Mouse (Mus musculus) lung, postnatal 0 days (tissue): ENCODE results near the gene Hamp2. TPM values are rescaled to one million over a fixed set of nuclear protein-coding genes. Genes with fewer than 3 reads are reported as not detected.

Experiments
- ATAC-seq: fragments of 200-750 bp; cut with Nextera tagmentation; 2 replicates; pipeline ENCODE4 v1.8.0; 2017; ENCODE audit warnings: moderate library complexity
- DNase-seq: peaks from one replicate; pipeline ENCODE4 v3.0.0-alpha.2; 2016; ENCODE audit warnings: low spot score
- H3K27ac ChIP-seq: fragments of 300-500 bp; sonication (generic); 2 replicates; pipeline ENCODE4 v1.5.1; 2014; ENCODE audit warnings: antibody characterized with exemption, mild to moderate bottlenecking, low read length, mixed read lengths
- H3K27me3 ChIP-seq: fragments of 300-500 bp; sonication (generic); replicated peaks from 2 replicates; pipeline ENCODE4 v1.6.1; 2014; ENCODE audit warnings: low read length, mixed read lengths; ENCODE audit not compliant: insufficient read depth
- H3K36me3 ChIP-seq: fragments of 300-500 bp; sonication (generic); 2 replicates; pipeline ENCODE4 v1.6.1; 2014; ENCODE audit warnings: low read length, mixed read lengths; ENCODE audit not compliant: insufficient read depth
- H3K4me1 ChIP-seq: fragments of 300-500 bp; sonication (generic); 2 replicates; pipeline ENCODE4 v1.6.1; 2014; ENCODE audit warnings: antibody characterized with exemption, low read depth, low read length, mixed read lengths; ENCODE audit not compliant: insufficient read depth
- H3K4me2 ChIP-seq: fragments of 300-500 bp; sonication (generic); replicated peaks from 2 replicates; pipeline ENCODE4 v1.6.1; 2014; ENCODE audit warnings: low read depth, mild to moderate bottlenecking, low read length, moderate library complexity, mixed read lengths
- H3K4me3 ChIP-seq: fragments of 300-500 bp; sonication (generic); 2 replicates; pipeline ENCODE4 v1.5.1; 2014; ENCODE audit warnings: low read depth, low read length
- H3K9ac ChIP-seq: fragments of 300-500 bp; sonication (generic); replicated peaks from 2 replicates; pipeline ENCODE4 v1.6.1; 2014; ENCODE audit warnings: low read depth, mild to moderate bottlenecking
- H3K9me3 ChIP-seq: fragments of 300-500 bp; sonication (generic); 2 replicates; pipeline ENCODE4 v1.6.1; 2016; ENCODE audit warnings: low read length, mixed read lengths
- CTCF ChIP-seq: IDR thresholded peaks from 2 replicates; pipeline ENCODE4 v1.5.1; 2016; ENCODE audit warnings: antibody characterized with exemption, mild to moderate bottlenecking
- EP300 ChIP-seq: IDR thresholded peaks from 2 replicates; pipeline ENCODE4 v1.6.1; 2016; ENCODE audit warnings: antibody characterized with exemption, mild to moderate bottlenecking, control low read depth
- WGBS: fragments of 180-500 bp; shearing (Covaris S2); extraction: QIAGEN DNeasy Blood & Tissue Kit; methylation state at CpG from one replicate; pipeline ENCODE4 v1.1.7; 2014; 5-methylcytosine and 5-hydroxymethylcytosine counted together
- polyA plus RNA-seq: library from polyadenylated mRNA; unstranded; fragments of >200 nt; fragmentation: Nextera tagmentation; extraction: Ambion mirVana; gene quantifications from 2 replicates; pipeline ENCODE4 v1.2.1, GENCODE M21; 2015

The Hamp2 gene
- polyA plus RNA-seq, 1 experiment from 2014 or later: not detected

- no peak for TF ChIP-seq CTCF
- WGBS: 87% methylated on average over 8 of the region's 8 CpGs
Measured at GRCm38 (mm10) chr7:30968611-30969010, 44.1 kb upstream of the Hamp2 start.

GRCm38 (mm10) chr7:30966657-30967056 is 42.2 kb upstream of the Hamp2 start:
- H3K4me2 ChIP-seq: no peak overlapping the region
- no peaks in the 10 kb centered on the region for H3K27me3 ChIP-seq
- H3K27ac ChIP-seq: no peak overlapping the region
- ATAC-seq (no peak), DNase-seq (no peak)
- no peaks in the 10 kb centered on the region for H3K4me1 ChIP-seq
- H3K9ac ChIP-seq: no peak overlapping the region
- TF ChIP-seq EP300: no peak
- TF ChIP-seq CTCF: no peak
- WGBS: 83% methylated on average over 3 of the region's 3 CpGs
- no peaks in the 10 kb centered on the region for H3K9me3 ChIP-seq
- no peak overlapping the region for H3K4me3 ChIP-seq
- H3K36me3 ChIP-seq: no peaks in the 10 kb centered on the region

More at GRCm38 (mm10) chr7:30968611-30969010, 44.1 kb upstream of the Hamp2 start:
- Histone ChIP-seq H3K4me1 (peaks cover 5% of the 10 kb centered on the region; the same call in 1 of the 2 replicates), H3K27ac (no peak overlapping the region), H3K9me3 (no peaks in the 10 kb centered on the region), H3K36me3 (no peaks in the 10 kb centered on the region), H3K4me2 (no peak overlapping the region), H3K9ac (no peak overlapping the region; the same call in 1 of the 2 replicates), H3K4me3 (no peak overlapping the region), H3K27me3 (no peaks in the 10 kb centered on the region)
- DNase-seq: no peak
- ATAC-seq: no peak

- Histone ChIP-seq H3K4me2 (no peak overlapping the region), H3K9ac (no peak overlapping the region), H3K4me1 (no peaks in the 10 kb centered on the region), H3K27ac (no peak overlapping the region), H3K27me3 (no peaks in the 10 kb centered on the region), H3K4me3 (no peak overlapping the region), H3K9me3 (no peaks in the 10 kb centered on the region), H3K36me3 (no peaks in the 10 kb centered on the region)
- no peak for DNase-seq
- no peak for TF ChIP-seq CTCF
- no peak for TF ChIP-seq EP300
- no peak for ATAC-seq
- 92% methylated on average over 14 of the region's 14 CpGs for WGBS
Measured at GRCm38 (mm10) chr7:30965677-30966076, 41.2 kb upstream of the Hamp2 start.

- H3K36me3 ChIP-seq: no peaks in the 10 kb centered on the region
- H3K4me1 ChIP-seq: no peaks in the 10 kb centered on the region
- ATAC-seq (no peak), DNase-seq (no peak)
- no peak for TF ChIP-seq CTCF
- TF ChIP-seq EP300: no peak
- H3K4me3 ChIP-seq: no peak overlapping the region
- WGBS: 79% methylated on average over 7 of the region's 7 CpGs
- H3K4me2 ChIP-seq: no peak overlapping the region
- no peaks in the 10 kb centered on the region for H3K9me3 ChIP-seq
- no peak overlapping the region for H3K9ac ChIP-seq
- H3K27ac ChIP-seq: no peak overlapping the region
- H3K27me3 ChIP-seq: no peaks in the 10 kb centered on the region
Measured at GRCm38 (mm10) chr7:30964366-30964765, 39.9 kb upstream of the Hamp2 start.

DNA sequence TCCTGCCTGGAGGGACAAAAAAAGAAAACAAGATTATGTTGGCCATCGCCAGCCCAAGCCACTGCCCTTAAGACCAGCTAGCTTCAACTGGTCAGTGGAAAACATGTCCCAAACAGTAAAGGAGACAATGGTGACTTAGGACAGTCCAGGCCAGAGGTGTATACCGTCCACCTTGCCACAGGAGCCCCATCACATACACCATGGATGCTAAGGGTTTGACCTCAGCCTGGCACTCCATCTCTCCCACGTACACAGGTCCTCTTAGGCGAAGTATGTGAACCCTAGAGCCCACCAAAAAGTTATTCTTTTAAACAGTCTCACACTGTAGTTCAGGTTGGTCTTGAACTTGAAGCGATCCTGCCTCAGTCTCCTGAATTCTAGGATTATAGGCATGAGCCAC is 38.4 kb upstream of the Hamp2 start:
- Histone ChIP-seq H3K27me3 (no peaks in the 10 kb centered on the region), H3K9me3 (no peaks in the 10 kb centered on the region), H3K4me3 (no peak overlapping the region), H3K36me3 (no peaks in the 10 kb centered on the region), H3K9ac (no peak overlapping the region), H3K27ac (no peak overlapping the region), H3K4me1 (peaks cover 8% of the 10 kb centered on the region), H3K4me2 (no peak overlapping the region)
- DNase-seq (no peak), ATAC-seq (no peak)
- no peak for TF ChIP-seq CTCF
- no peak for TF ChIP-seq EP300
- WGBS: 91% methylated on average over 5 of the region's 5 CpGs

- Histone ChIP-seq H3K4me3 (no peak overlapping the region), H3K27ac (no peak overlapping the region), H3K4me2 (no peak overlapping the region), H3K9me3 (no peaks in the 10 kb centered on the region), H3K9ac (no peak overlapping the region), H3K27me3 (no peaks in the 10 kb centered on the region), H3K4me1 (peaks cover 17% of the 10 kb centered on the region), H3K36me3 (no peaks in the 10 kb centered on the region)
- no peak for TF ChIP-seq EP300
- TF ChIP-seq CTCF: no peak
- no peak for ATAC-seq
- WGBS: 92% methylated on average over 6 of the region's 6 CpGs
- no peak for DNase-seq
Measured at GRCm38 (mm10) chr7:30959786-30960349, 35.4 kb upstream of the Hamp2 start.
